Mouse (Mus musculus) frontal cortex, adult (tissue): ENCODE measurements around the gene Mcrip2.

Source experiments
- ATAC-seq: cut with Nextera tagmentation; 2 replicates; pipeline ENCODE4 v1.9.2; 2017; ENCODE audit warnings: mild to moderate bottlenecking, moderate library complexity, mixed read lengths; ENCODE audit not compliant: low TSS enrichment

Gene Mcrip2

GRCm38 (mm10) chr17:25835301-25835700 lies 33.3 kb downstream of the Mcrip2 start:
- no peak for ATAC-seq

- no peak for ATAC-seq
These were observed 33.9 kb downstream of the Mcrip2 start for GRCm38 (mm10) chr17:25834595-25835222.

DNA sequence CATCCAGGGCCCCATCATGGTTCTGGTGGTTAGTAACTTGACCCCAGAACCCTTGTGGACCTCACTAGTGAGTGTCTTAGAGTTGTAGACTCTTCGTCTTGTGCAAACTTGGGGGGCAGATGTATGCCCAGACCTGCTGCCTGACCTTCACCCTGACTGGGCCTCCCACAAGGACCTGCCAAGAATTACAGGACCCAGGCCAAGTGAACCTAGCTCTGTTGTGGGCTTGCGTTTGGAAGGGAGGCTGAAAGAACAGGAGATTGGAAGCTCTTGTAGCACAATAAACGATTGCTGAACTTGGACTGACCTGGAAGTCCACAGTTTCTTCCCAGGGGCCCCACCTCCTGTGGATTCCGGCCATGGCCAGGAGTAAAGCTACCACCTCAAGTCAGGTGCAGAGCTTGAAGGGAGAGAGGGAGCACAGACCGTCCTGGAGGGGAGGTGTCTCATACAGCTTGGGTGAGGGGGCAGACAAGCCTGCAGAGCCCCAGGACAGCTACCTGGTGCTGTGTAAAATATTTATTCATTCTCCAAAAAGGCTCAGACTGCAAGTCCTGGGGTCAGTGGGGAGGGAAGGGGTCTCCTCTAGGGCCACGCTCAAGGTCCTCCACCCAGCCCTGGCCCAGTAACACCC lies 34.5 kb downstream of the Mcrip2 start:
- no peak for ATAC-seq

- peak; percentile 9; the same call in 1 of the 2 replicates for ATAC-seq
These were observed 35.3 kb downstream of the Mcrip2 start, which contains the start of gene Stub1 for GRCm38 (mm10) chr17:25833291-25833663. Gene Stub1 (minus strand): TSS chr17:25833404.

DNA sequence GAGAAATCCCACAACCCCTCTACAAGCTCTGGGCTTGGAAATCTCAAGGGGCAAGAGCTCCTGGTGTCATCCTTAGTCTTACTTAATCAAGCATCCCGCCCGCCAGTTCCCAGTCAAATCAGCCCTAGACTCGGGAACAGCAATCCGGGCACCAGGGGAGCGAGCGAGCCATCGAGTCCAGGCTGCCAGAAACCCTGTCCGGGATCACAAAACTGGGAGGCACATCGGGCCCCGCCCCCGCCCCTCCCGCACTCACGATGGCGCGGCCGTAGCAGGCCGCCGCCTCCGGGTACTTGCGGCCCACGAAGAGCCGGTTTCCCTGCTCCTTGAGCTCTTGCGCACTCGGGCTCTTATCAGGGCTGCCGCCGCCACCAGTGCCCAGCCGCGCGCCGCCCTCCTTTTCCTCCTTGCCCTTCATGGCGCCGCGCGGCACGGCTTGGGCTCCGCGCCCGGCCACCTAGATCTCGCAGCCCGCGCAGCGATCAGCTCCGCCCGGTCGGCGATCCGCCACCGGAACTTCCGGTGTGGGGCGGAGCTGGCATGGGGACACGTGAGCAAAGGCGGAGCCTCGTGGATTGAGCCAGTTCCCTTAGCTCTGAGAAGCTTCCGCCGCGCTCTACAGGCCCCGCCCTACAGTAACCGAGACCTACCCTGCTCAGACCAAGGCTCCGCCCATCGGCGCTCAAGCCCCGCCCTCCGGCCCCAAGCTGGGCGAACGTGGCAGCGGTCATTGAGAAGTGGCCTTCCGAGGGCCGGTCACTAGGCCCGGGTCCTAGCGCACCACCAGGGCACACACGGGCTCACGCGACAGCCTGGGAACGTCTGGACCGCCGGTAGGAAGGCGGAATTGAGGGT lies 35.9 kb downstream of the Mcrip2 start:
- ATAC-seq = peak; percentile 62

- no peak for ATAC-seq
These were observed 36.9 kb downstream of the Mcrip2 start for GRCm38 (mm10) chr17:25831451-25832281.

GRCm38 (mm10) chr17:25830806-25831431 lies 37.6 kb downstream of the Mcrip2 start:
- ATAC-seq = no peak

DNA sequence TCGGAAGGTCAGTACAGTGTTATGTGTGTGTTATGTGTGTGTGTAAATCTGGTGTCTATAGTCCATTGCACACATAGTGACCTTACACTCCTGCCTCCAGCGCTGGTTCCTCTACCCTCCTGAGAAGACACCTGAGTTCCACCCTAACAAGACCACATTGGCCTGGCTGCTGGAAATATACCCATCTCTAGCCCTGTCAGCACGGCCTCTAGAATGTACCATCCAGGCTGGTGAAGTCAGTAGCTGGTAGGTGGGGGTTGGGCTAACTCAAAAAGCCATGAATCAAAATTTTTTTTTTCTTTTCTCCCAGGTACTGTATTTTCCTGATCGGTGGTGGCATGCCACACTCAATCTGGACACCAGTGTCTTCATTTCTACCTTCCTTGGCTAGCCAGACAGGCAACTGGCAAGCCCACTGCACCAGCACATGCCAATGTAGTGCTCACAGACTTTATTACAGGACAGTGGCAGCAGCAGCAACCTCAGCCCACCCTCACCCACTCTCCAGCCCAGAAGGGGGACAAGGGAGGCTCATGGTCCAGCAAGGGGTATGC lies 38.3 kb downstream of the Mcrip2 start:
- no peak for ATAC-seq

DNA sequence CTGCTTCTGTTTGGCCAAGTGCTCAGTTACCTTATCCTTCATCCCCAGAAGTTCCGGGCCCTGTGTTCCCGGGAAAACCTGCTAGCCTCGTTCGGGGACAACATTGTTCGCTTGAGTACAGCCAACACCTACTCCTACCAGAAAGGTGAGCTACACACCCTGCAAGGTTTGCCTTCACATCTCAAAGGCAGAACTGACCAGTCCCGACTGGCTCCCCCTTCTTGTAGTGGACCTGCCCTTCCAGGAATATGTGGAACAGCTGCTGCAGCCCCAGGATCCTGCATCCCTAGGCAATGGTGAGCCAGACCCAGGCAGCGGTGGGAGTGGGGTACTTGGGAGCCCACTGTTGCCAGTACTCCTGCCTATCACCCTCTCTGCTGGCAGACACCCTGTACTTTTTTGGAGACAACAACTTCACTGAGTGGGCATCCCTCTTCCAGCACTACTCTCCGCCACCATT lies 39.0 kb downstream of the Mcrip2 start:
- no peak for ATAC-seq

- peak; percentile 48 for ATAC-seq
These were observed 39.6 kb downstream of the Mcrip2 start, which contains the start of gene Jmjd8 for GRCm38 (mm10) chr17:25828712-25829557. Gene Jmjd8 (plus strand): TSS chr17:25828867.

DNA sequence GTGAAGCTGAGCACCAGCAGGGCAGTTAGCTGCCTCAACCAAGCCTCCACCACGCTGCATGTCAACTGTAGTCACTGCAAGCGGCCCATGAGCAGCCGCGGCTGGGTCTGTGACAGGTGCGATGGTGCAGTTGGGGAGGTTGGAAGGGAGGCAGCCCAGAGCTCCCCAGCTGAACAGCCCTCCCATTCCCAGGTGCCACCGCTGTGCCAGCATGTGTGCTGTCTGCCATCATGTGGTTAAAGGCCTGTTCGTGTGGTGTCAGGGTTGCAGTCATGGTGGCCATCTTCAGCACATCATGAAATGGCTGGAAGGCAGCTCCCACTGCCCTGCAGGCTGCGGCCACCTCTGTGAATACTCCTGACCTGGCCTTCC lies 40.4 kb downstream of the Mcrip2 start:
- ATAC-seq = no peak

- no peak for ATAC-seq
These were observed 40.9 kb downstream of the Mcrip2 start for GRCm38 (mm10) chr17:25827546-25828222.

DNA sequence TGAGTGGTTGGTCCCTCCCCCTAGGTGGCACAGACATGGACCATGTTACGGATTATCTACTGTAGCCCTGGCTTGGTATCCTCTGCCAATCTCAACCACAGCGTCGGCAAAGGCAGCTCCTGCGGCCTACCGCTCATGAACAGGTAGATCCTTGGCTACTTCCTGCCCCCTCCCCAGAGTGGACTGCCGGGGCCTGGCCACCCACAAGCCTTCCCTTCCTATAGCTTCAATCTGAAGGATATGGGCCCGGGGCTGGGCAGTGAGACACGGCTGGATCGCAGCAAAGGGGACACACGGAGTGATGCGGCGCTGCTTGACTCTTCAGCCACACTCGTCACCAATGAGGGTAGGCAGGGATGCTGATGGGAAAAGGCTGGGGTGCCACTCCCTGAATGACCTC lies 41.6 kb downstream of the Mcrip2 start:
- ATAC-seq = no peak

DNA sequence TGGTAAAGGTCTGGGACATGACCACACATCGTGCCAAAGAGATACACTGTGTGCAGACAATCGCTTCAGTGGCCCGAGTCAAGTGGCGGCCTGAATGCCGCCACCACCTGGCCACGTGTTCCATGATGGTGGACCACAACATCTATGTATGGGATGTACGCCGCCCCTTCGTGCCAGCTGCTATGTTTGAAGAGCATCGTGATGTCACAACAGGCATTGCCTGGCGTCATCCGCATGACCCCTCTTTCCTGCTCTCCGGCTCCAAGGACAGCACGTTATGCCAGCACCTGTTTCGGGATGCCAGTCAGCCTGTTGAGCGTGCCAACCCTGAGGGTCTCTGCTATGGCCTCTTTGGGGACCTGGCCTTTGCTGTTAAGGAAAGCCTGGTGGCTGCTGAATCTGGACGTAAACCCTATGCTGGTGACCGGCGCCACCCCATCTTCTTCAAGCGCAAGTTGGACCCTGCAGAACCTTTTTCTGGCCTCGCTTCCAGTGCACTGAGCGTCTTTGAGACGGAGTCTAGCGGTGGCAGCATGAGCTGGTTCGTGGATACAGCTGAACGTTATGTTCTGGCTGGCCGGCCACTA lies 42.5 kb downstream of the Mcrip2 start:
- no peak for ATAC-seq

DNA sequence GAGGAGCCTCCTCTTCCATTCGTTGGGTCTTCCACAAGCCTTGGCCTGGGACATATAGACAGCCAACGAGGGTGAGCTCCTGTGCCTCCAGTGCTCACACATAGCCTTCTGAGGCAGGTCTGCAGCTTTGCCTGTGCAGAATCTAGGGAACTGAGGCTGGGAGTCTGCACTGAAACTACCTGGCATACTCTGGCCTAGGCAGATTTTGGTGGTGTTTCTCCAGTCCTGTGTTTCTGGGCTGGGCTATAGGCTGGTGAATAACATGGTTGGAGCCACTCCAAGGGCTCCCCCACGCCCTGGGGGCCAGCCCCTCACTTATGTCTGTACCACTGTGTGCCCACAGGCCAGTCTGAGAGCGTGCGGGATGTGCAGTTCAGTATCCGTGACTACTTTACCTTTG lies 43.3 kb downstream of the Mcrip2 start:
- ATAC-seq = no peak

GRCm38 (mm10) chr17:25824362-25825142 lies 44.0 kb downstream of the Mcrip2 start:
- no peak for ATAC-seq

DNA sequence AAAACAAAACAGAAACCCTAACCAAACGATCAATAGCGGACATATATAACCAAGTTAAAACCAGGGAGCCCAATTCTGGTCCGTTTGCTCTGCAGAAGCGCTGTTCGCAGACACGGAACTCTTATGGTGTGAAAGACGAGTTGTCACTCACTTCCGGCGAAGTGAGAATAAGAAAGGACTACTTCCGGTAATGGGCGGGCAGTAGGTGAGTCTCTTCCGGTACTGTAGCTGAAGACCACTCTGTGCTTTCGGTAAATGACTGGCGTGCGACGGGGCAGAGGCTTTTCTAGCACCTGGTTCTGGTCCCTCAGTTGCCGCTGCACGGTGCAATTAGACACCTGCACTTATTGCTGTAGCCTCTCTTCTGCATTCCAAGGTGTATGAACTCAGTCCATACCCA lies 45.1 kb downstream of the Mcrip2 start, which contains the start of gene Wdr24:
Gene Wdr24, plus strand, starts transcription at position 176 of the 400 bp plus-strand sequence.
- ATAC-seq = peak; percentile 88
